Mouse (Mus musculus) MEL (cell line): ENCODE results near the gene Pip5k1b.

ENCODE experiments used
- BHLHE40 ChIP-seq: IDR thresholded peaks from 2 replicates; pipeline ENCODE4 v1.6.1; 2012; ENCODE audit warnings: low read depth, mild to moderate bottlenecking, inconsistent platforms, low read length, improper control_type of control experiment, borderline replicate concordance
- CTCF ChIP-seq, 3 experiments: IDR thresholded peaks in 2 of 3; conservative IDR thresholded peaks in 1 of 3; 2 replicates each; pipeline ENCODE4 v1.5.1; 2011 to 2012; ENCODE audit warnings: low read length in 3 of 3, low read depth in 2 of 3, mild to moderate bottlenecking in 2 of 3, improper control_type of control experiment in 1 of 3, inconsistent platforms in 1 of 3, mixed read lengths in 1 of 3, moderate library complexity in 1 of 3; ENCODE audit not compliant: control insufficient read depth in 1 of 3, insufficient read depth in 1 of 3, poor library complexity in 1 of 3, severe bottlenecking in 1 of 3
- GABPA ChIP-seq: IDR thresholded peaks from 2 replicates; pipeline ENCODE4 v1.6.1; 2012; ENCODE audit warnings: low read depth, mild to moderate bottlenecking, inconsistent platforms, low read length, improper control_type of control experiment, moderate library complexity
- POLR2A ChIP-seq, 2 experiments: IDR thresholded peaks; 2 replicates each; pipeline ENCODE4 v1.6.1; 2011 to 2012; ENCODE audit warnings: low read length in 2 of 2, mild to moderate bottlenecking in 2 of 2, control low read depth in 1 of 2, improper control_type of control experiment in 1 of 2, low read depth in 1 of 2, moderate library complexity in 1 of 2; ENCODE audit not compliant: control insufficient read depth in 1 of 2, insufficient read depth in 1 of 2, poor library complexity in 1 of 2
- SIN3A ChIP-seq: IDR thresholded peaks from 2 replicates; pipeline ENCODE4 v1.6.1; 2012; ENCODE audit warnings: low read length, improper control_type of control experiment, inconsistent platforms
- USF1 ChIP-seq: IDR thresholded peaks from 2 replicates; pipeline ENCODE4 v1.6.1; 2014; ENCODE audit warnings: low read depth, mild to moderate bottlenecking, inconsistent platforms, low read length, improper control_type of control experiment, moderate library complexity
- USF2 ChIP-seq, 2 experiments: IDR thresholded peaks; 2 replicates each; pipeline ENCODE4 v1.6.1; 2011 to 2012; ENCODE audit warnings: improper control_type of control experiment in 2 of 2, low read length in 2 of 2, borderline replicate concordance in 1 of 2, inconsistent platforms in 1 of 2, low read depth in 1 of 2, mild to moderate bottlenecking in 1 of 2; ENCODE audit not compliant: insufficient read depth in 1 of 2
- ZKSCAN1 ChIP-seq: IDR thresholded peaks from 2 replicates; pipeline ENCODE4 v1.6.1; 2012; ENCODE audit warnings: low read depth, mild to moderate bottlenecking, inconsistent platforms, low read length, improper control_type of control experiment, moderate library complexity

DNA sequence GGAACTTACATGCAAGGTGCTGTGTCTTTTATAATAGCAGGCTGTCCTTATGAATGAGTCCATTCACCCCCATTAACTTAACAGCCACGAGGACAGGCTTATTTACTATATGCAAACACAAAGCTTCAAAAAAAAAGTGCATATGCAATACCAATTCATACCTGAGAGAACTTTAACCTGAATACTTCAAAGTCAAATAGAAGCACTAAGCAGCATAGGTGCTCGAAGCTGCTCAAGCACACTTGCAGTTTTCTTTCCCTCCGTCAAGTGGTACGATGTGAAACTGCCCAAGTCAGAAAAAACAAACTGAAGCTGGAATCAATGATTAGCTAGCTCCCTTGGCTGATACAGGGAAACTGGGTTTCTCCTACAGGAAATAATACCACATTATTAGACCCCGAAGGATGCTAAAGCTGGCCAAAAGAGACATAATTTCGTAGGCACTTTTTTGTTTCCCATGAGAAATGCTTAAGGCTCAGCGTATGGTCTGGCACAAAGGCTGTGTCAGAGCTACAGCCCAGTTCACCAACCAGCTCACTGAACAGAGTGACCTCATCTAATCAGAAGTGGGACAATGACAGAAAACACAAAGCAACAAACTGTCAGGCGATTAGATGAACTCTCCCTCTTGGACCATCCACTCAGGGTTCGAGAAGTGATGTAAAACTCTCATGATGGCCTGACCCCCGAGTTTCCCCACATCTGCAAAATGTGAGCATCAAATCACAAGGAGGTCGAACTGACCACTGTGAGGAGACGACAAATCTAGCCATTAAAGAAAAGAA lies 2.2 kb downstream of the Pip5k1b start:
- TF ChIP-seq BHLHE40 (no peak), CTCF (IDR thresholded peaks at IDR 0.05 in 2 of 3, conservative IDR thresholded peaks at IDR 0.05 in 1 of 3; ENCODE audit: control insufficient read depth in 1 of 3, insufficient read depth in 1 of 3, low read depth in 2 of 3, low read length in 3 of 3, poor library complexity in 1 of 3, severe bottlenecking in 1 of 3) (no peak), ZKSCAN1 (no peak), USF1 (no peak), GABPA (no peak), SIN3A (no peak), POLR2A (IDR thresholded peaks at IDR 0.05; ENCODE audit: control insufficient read depth in 1 of 2, insufficient read depth in 1 of 2, low read depth in 1 of 2, low read length in 2 of 2, poor library complexity in 1 of 2) (no peak), USF2 (IDR thresholded peaks at IDR 0.05; ENCODE audit: borderline replicate concordance in 1 of 2, insufficient read depth in 1 of 2, low read depth in 1 of 2, low read length in 2 of 2) (no peak)
